Mouse (Mus musculus) heart, embryonic 16.5 days (tissue): ENCODE measurements around the gene Pfdn5. TPM values are rescaled to one million over a fixed set of nuclear protein-coding genes. Genes with fewer than 3 reads are reported as not detected.

Experiments
- ATAC-seq: fragments of 200-750 bp; cut with Nextera tagmentation; replicated peaks from 2 replicates; pipeline ENCODE4 v1.8.0; 2017; ENCODE audit warnings: moderate number of reproducible peaks; ENCODE audit not compliant: insufficient read depth, low FRiP score; ENCODE audit errors: extremely low read depth
- H3K27ac ChIP-seq: fragments of 300-500 bp; sonication (generic); 2 replicates; pipeline ENCODE4 v1.5.1; 2014; ENCODE audit warnings: mild to moderate bottlenecking, low read length, control low read depth, moderate library complexity
- H3K27me3 ChIP-seq: fragments of 300-500 bp; sonication (generic); 2 replicates; pipeline ENCODE4 v1.6.1; 2014; ENCODE audit warnings: low read length, mixed read lengths; ENCODE audit not compliant: control insufficient read depth, insufficient read depth
- H3K36me3 ChIP-seq: fragments of 300-500 bp; sonication (generic); 2 replicates; pipeline ENCODE4 v1.6.1; 2014; ENCODE audit not compliant: control insufficient read depth, insufficient read depth
- H3K4me1 ChIP-seq: fragments of 300-500 bp; sonication (generic); 2 replicates; pipeline ENCODE4 v1.6.1; 2014; ENCODE audit warnings: low read length, mixed read lengths; ENCODE audit not compliant: control insufficient read depth, insufficient read depth
- H3K4me2 ChIP-seq: fragments of 300-500 bp; sonication (generic); 2 replicates; pipeline ENCODE4 v1.6.1; 2014; ENCODE audit warnings: low read depth, mild to moderate bottlenecking, control low read depth, low read length
- H3K4me3 ChIP-seq: fragments of 300-500 bp; sonication (generic); 2 replicates; pipeline ENCODE4 v1.5.1; 2014; ENCODE audit warnings: mild to moderate bottlenecking, control low read depth, low read length
- H3K9ac ChIP-seq: fragments of 300-500 bp; sonication (generic); 2 replicates; pipeline ENCODE4 v1.6.1; 2014; ENCODE audit warnings: low read length, control low read depth
- H3K9me3 ChIP-seq: fragments of 300-500 bp; sonication (generic); replicated peaks from 2 replicates; pipeline ENCODE4 v1.6.1; 2016; ENCODE audit warnings: low read length; ENCODE audit not compliant: control insufficient read depth
- WGBS: fragments of 180-500 bp; shearing (Covaris S2); extraction: QIAGEN DNeasy Blood & Tissue Kit; methylation state at CpG from one replicate; pipeline ENCODE4 v1.1.7; 2014; 5-methylcytosine and 5-hydroxymethylcytosine counted together
- polyA plus RNA-seq: library from polyadenylated mRNA; unstranded; fragments of >200 nt; fragmentation: Nextera tagmentation; extraction: Ambion mirVana; gene quantifications from 2 replicates; pipeline ENCODE4 v1.2.1, GENCODE M21; 2015

The Pfdn5 gene
- polyA plus RNA-seq, 1 experiment from 2014 or later, result 277 TPM

GRCm38 (mm10) chr15:102295633-102296367 lies 30.1 kb upstream of the Pfdn5 start, which contains the start of gene Espl1:
TSS of gene Espl1 (plus strand) at chr15:102296266.
- Histone ChIP-seq H3K36me3 (peaks cover 13% of the 10 kb centered on the region), H3K9ac (peak within 1 kb of the TSS; percentile 79), H3K4me2 (peak within 1 kb of the TSS; percentile 95), H3K4me1 (peaks cover 9% of the 10 kb centered on the region), H3K4me3 (peak within 1 kb of the TSS; percentile 84), H3K27me3 (no peaks in the 10 kb centered on the region), H3K27ac (no peak within 1 kb of the TSS), H3K9me3 (no peaks in the 10 kb centered on the region)
- WGBS, result 7% methylated on average over 25 of the region's 25 CpGs
- ATAC-seq, result peak; percentile 98

- WGBS, result 4% methylated on average over 24 of the region's 24 CpGs
- Histone ChIP-seq H3K9me3 (no peaks in the 10 kb centered on the region), H3K36me3 (peaks cover 18% of the 10 kb centered on the region), H3K9ac (peak overlapping the region; percentile 79), H3K4me3 (peak overlapping the region; percentile 84), H3K27ac (no peak overlapping the region), H3K4me1 (peaks cover 9% of the 10 kb centered on the region), H3K27me3 (no peaks in the 10 kb centered on the region), H3K4me2 (peak overlapping the region; percentile 95)
- ATAC-seq, result 0 out of 2 replicates have a peak, but pooled peaks have one; percentile 11
Measured at GRCm38 (mm10) chr15:102296368-102297006, 29.4 kb upstream of the Pfdn5 start.

DNA sequence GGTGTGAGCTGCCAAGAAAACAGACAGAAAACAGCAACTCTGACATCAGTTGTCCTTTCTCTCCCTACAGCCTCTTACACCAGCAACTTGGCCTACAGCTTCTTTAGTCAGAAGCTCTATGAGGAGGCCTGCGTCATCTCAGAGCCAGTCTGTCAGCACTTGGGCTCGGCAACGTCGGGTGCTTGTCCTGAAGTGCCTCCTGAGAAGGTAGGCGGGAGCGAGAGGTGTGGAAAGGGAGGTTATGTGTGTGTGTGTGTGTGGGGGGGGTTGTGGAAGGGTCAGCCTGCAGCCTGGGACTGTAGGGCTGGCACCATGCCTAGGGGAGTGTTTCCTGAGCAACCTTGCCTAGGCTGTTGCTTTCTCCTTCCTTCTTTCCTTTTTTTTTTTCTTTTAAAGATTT lies 23.4 kb upstream of the Pfdn5 start:
- Histone ChIP-seq H3K4me1 (no peaks in the 10 kb centered on the region), H3K9ac (no peak overlapping the region), H3K36me3 (peaks cover 45% of the 10 kb centered on the region), H3K4me2 (no peak overlapping the region), H3K27me3 (no peaks in the 10 kb centered on the region), H3K9me3 (no peaks in the 10 kb centered on the region), H3K4me3 (no peak overlapping the region), H3K27ac (peak overlapping the region; percentile 50)
- WGBS, result 32% methylated on average over 6 of the region's 6 CpGs
- peak; percentile 93 for ATAC-seq

DNA sequence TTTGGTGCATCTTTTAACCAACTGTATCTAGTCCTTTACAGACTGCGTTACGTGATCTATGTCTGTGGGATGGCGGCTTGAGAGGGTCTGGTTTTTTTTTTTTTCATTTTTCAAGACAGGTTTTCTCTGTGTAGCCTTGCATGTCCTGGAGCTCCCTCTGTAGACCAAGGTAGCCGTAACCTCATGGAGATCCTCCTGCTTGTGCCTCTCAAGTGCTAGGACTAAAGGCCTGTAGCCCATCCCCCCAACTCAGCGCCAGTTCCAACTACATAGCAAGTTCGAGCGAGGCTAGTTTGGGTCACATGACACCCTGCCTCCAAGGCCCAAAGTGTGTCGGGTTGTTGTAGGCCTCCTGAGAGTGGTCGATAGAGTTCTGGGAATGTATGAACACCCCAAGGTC lies 17.2 kb upstream of the Pfdn5 start:
- Histone ChIP-seq H3K27me3 (no peaks in the 10 kb centered on the region), H3K9me3 (no peaks in the 10 kb centered on the region), H3K4me3 (no peak overlapping the region), H3K4me1 (no peaks in the 10 kb centered on the region), H3K36me3 (peaks cover 48% of the 10 kb centered on the region), H3K4me2 (no peak overlapping the region), H3K9ac (no peak overlapping the region), H3K27ac (no peak overlapping the region)
- WGBS, result 78% methylated on average over 9 of the region's 9 CpGs
- no peak for ATAC-seq

DNA sequence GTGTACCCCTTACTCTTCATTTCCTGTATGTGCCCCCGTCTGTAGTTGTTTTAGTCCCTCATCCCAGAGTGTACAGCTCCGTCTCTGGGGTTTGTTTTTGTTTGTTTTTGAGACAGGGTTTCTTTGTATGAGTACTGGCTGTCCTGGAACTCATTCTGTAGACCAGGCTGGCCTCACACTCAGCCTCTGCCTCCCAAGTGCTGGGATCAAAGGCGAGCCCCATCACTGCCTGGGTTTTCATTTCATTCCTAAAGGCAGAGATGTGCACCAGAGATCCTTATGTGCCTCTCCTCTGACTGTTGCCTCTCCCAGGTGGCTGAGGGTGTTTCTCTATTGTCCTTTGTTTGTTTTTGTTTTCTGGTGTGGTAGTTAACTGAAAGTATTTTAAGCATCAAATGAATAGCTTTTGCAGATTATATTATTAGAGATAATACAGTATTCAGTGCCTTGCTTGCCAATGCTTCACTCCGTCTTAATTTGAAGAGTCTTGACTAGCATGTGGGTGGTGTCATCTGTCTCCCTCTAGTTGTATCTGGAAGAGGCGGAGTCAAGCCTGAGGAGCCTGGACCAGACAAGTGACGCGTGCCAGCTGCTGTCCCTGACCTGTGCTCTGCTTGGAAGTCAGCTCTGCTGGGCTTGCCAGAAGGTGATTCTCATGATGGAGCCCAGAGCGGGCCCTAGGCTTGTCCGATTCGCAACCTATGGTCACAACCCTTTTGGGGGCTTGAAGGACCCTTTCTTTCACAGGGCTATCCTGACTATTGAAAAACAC lies 15.7 kb upstream of the Pfdn5 start:
- ATAC-seq, result peak; percentile 67
- Histone ChIP-seq H3K36me3 (peaks cover 47% of the 10 kb centered on the region), H3K9ac (no peak overlapping the region), H3K4me1 (no peaks in the 10 kb centered on the region), H3K9me3 (no peaks in the 10 kb centered on the region), H3K4me2 (no peak overlapping the region), H3K4me3 (no peak overlapping the region), H3K27ac (no peak overlapping the region), H3K27me3 (no peaks in the 10 kb centered on the region)
- WGBS, result 53% methylated on average over 10 of the region's 10 CpGs

GRCm38 (mm10) chr15:102311489-102311888 lies 14.4 kb upstream of the Pfdn5 start:
- no peak overlapping the region for H3K9ac ChIP-seq
- H3K4me3 ChIP-seq, result no peak overlapping the region
- H3K4me2 ChIP-seq, result no peak overlapping the region
- no peak overlapping the region for H3K27ac ChIP-seq
- H3K9me3 ChIP-seq, result no peaks in the 10 kb centered on the region
- ATAC-seq, result no peak
- peaks cover 39% of the 10 kb centered on the region for H3K36me3 ChIP-seq
- no peaks in the 10 kb centered on the region for H3K27me3 ChIP-seq
- H3K4me1 ChIP-seq, result no peaks in the 10 kb centered on the region

GRCm38 (mm10) chr15:102315292-102315691 lies 10.6 kb upstream of the Pfdn5 start:
- ATAC-seq, result no peak
- WGBS, result 81% methylated on average over 8 of the region's 8 CpGs
- Histone ChIP-seq H3K9me3 (no peaks in the 10 kb centered on the region), H3K27ac (no peak overlapping the region), H3K27me3 (no peaks in the 10 kb centered on the region), H3K4me1 (no peaks in the 10 kb centered on the region), H3K4me2 (no peak overlapping the region), H3K36me3 (peaks cover 46% of the 10 kb centered on the region; the same call in 1 of the 2 replicates), H3K4me3 (no peak overlapping the region), H3K9ac (no peak overlapping the region)

DNA sequence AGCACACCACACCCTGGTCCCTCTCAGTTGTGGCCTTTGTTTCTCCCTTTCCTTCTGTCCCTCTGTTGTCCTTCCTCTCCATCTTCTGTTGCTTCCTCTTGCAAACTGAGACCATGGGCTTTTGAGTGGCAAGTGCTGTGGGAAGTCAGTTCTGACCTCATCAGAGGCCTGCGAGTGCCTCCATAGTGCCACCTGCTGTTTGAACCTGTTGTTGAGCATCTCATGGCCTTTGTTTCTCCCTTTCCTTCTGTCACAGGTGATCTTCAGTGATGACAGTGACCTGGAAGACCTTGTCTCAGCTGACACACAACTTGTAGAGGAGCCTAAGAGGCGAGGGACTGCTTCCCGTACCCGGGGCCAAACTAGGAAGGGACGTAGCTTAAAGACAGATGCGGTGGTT lies 9.7 kb upstream of the Pfdn5 start:
- no peak for ATAC-seq
- no peaks in the 10 kb centered on the region for H3K4me1 ChIP-seq
- H3K27ac ChIP-seq, result no peak overlapping the region
- WGBS, result 82% methylated on average over 6 of the region's 6 CpGs
- H3K4me2 ChIP-seq, result no peak overlapping the region
- no peaks in the 10 kb centered on the region for H3K27me3 ChIP-seq
- no peak overlapping the region for H3K4me3 ChIP-seq
- H3K36me3 ChIP-seq, result peaks cover 55% of the 10 kb centered on the region; the same call in 1 of the 2 replicates
- no peaks in the 10 kb centered on the region for H3K9me3 ChIP-seq
- no peak overlapping the region for H3K9ac ChIP-seq
